Mouse (Mus musculus) E14TG2a.4 (cell line): ENCODE results near the gene Tekt1.
A peak's percentile ranks its signal among the peaks of the same experiment; 100 is the strongest.

ENCODE experiments used
- CTCF ChIP-seq: conservative IDR thresholded peaks from 2 replicates; pipeline ENCODE4 v1.5.1; 2014; ENCODE audit warnings: low read length
- POU5F1 ChIP-seq: IDR thresholded peaks from 2 replicates; pipeline ENCODE4 v1.6.1; 2014; ENCODE audit warnings: low read length, borderline replicate concordance

DNA sequence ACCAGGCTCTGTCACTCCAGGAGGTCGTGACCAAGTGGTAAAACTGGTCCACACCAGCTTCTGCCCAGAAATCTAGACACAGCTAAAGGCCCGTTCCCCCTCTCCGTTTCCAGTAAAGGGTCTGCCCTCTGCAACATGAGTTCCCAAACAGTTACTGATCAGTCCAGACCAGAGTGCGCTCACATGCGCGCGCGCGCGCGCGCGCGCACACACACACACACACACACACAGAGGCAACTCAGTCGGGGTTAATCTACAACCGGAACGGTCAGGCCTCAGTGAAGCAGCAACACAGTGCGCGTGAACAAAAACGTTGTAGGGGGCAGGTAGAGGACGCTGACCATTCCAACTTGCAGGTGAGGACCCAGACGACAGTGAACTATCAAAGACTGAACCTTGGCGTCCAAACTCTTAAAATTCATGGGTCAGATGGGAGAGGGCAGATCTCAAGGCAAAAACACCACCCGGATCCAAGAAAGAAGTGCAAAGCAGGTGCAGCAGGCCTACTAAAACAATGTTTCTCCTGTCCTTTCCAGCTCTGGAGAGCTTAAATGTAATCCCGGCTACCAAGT is 48.4 kb upstream of the Tekt1 start:
- peak; percentile 12; the same call in 1 of the 2 replicates for TF ChIP-seq CTCF
- no peak for TF ChIP-seq POU5F1
